Mouse (Mus musculus) kidney, adult 2 months (tissue): ENCODE data around the gene Ppp1r37. TPM values are rescaled to one million over a fixed set of nuclear protein-coding genes. Genes with fewer than 3 reads are reported as not detected.

Experiments used
- DNase-seq: peaks from one replicate; pipeline ENCODE4 v3.0.0; 2021
- H3K27ac ChIP-seq: fragments of 200-500 bp; 2 replicates; pipeline ENCODE4 v1.5.1; 2012; ENCODE audit warnings: low read depth, low read length, control low read depth, inconsistent platforms; ENCODE audit not compliant: insufficient read depth
- H3K27me3 ChIP-seq: fragments of 200-500 bp; replicated peaks from 2 replicates; pipeline ENCODE4 v1.6.1; 2012; ENCODE audit warnings: mild to moderate bottlenecking, moderate library complexity, low read length, inconsistent platforms; ENCODE audit not compliant: control insufficient read depth, insufficient read depth
- H3K36me3 ChIP-seq: fragments of 200-500 bp; 2 replicates; pipeline ENCODE4 v1.6.1; 2012; ENCODE audit warnings: mild to moderate bottlenecking, moderate library complexity, low read length, inconsistent platforms; ENCODE audit not compliant: control insufficient read depth, insufficient read depth
- H3K4me1 ChIP-seq: fragments of 200-500 bp; 2 replicates; pipeline ENCODE4 v1.6.1; 2011; ENCODE audit warnings: low read length; ENCODE audit not compliant: control insufficient read depth, insufficient read depth
- H3K4me3 ChIP-seq: fragments of 200-500 bp; 2 replicates; pipeline ENCODE4 v1.5.1; 2011; ENCODE audit warnings: mild to moderate bottlenecking, low read depth, low read length, control low read depth; ENCODE audit not compliant: insufficient read depth
- CTCF ChIP-seq: fragments of 200-500 bp; conservative IDR thresholded peaks from 2 replicates; pipeline ENCODE4 v1.5.1; 2011; ENCODE audit warnings: low read depth, mild to moderate bottlenecking, control low read depth, low read length, moderate library complexity, mixed read lengths; ENCODE audit not compliant: insufficient read depth, insufficient read length
- POLR2A ChIP-seq: fragments of 200-500 bp; IDR thresholded peaks from one replicate; pipeline ENCODE4 v1.6.1; 2011; ENCODE audit warnings: low read depth, low read length, control low read depth
- WGBS: fragments of 180-500 bp; shearing (Covaris S2); methylation state at CpG from one replicate; pipeline ENCODE4 v1.1.7; 2018; 5-methylcytosine and 5-hydroxymethylcytosine counted together
- polyA plus RNA-seq: library from polyadenylated mRNA; depleted of rRNA; stranded (reverse); fragments of >200 nt; gene quantifications from 2 replicates; pipeline ENCODE4 v1.2.3, GENCODE M21; 2012

The Ppp1r37 gene
- polyA plus RNA-seq, 1 experiment = 87.0 TPM

DNA sequence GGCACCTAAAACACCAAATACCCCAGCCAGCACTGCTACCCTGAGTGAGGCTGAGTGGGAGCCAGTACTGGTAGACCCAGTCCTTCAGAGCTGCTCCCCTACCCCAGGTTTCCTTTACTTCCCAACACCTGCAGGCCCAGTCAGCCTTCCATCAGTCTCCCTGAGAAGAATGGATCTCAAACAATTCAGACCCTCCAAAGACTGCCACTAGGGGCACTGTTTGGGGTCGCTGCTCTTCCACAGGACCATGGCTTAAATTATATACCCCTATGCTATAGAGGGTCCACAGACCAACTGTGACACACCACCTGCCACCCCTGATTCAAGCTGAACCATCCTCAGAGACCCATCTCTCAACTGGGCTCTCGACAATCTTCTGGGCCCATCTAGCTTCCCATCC, 3.9 kb downstream of the Ppp1r37 start:
- Histone ChIP-seq H3K4me1 (peaks cover 34% of the 10 kb centered on the region), H3K27ac (no peak overlapping the region)

DNA sequence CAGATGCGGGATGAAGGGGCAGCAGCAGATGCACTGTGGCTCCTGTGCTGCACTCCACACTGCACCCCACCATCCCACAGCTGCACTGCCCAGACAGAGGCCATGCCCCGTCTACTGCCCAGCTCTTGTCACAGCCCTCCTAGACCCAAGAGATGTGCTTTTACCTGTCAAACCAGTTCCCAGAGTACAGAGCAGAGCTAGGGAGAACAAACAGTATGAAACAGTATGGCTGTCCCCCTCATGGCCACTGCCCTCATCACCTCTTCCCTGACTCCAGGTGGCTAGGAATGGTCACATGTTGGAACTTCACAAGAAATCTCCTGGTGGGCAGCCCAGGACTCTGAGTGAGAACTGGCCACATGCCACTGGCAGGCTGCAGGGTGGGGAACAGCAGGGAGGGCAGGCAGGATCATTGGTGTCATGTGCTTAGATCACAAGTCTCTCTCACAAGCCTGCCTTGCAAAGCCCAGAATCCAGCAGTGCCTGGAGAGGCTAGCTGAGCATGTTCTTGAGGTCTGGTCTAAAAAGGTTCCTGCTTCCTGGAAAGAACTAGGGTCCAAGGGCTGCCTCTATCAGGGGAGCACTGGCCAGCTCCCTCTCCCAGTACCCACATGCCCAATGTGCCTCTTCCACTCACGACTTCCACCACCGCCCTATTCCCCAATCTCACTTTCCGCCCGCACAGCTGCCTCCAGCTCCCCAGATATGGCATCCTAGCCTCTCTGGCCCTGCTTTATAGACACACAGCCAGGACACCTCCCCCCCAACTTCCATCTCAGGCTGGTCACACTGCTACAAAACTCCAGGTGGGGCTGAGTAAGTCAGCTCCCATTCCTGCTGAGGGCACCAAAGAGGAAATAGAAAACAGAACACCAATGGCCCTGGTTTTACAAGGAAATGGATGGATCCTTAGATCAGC, 4.6 kb downstream of the Ppp1r37 start:
- Histone ChIP-seq H3K4me1 (peaks cover 34% of the 10 kb centered on the region), H3K27ac (no peak overlapping the region), H3K36me3 (no peaks in the 10 kb centered on the region), H3K4me3 (no peak overlapping the region), H3K27me3 (no peaks in the 10 kb centered on the region)
- TF ChIP-seq POLR2A = no peak
- TF ChIP-seq CTCF = no peak
- DNase-seq = no peak
- 86% methylated on average over 6 of the region's 6 CpGs for WGBS

More for the DNA sequence above, 3.9 kb downstream of the Ppp1r37 start:
- no peaks in the 10 kb centered on the region for H3K36me3 ChIP-seq
- no peak for DNase-seq
- TF ChIP-seq POLR2A = no peak
- TF ChIP-seq CTCF = 0 out of 2 replicates have a peak, but pooled peaks have one; percentile 20
- 43% methylated on average over 2 of the region's 2 CpGs for WGBS
- no peak overlapping the region for H3K4me3 ChIP-seq
- H3K27me3 ChIP-seq = no peaks in the 10 kb centered on the region

DNA sequence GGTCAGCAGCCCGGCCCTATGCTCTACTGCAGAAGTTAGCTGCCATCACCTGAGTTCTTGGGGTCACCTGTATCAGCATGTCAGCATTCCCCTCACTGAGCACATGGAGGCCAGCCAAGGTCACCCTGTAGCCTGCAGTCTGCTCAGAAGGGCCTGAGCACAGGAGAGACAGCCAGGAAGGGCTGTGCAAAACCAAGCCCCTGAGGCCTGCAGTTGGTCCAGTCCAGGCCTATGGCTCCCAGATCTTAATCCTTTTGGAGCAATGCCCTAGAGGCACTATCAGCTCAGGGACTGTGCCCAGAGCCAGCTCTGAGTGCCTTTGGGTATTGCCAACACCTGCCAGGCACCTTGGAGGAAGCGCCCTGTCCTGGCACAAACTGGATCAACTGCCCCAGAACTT, 5.8 kb downstream of the Ppp1r37 start:
- peak; percentile 69 for DNase-seq
- H3K27me3 ChIP-seq = no peaks in the 10 kb centered on the region
- TF ChIP-seq POLR2A (no peak), CTCF (no peak)
- H3K36me3 ChIP-seq = no peaks in the 10 kb centered on the region
- peaks cover 34% of the 10 kb centered on the region for H3K4me1 ChIP-seq
- 60% methylated on average over 2 of the region's 2 CpGs for WGBS
- H3K27ac ChIP-seq = no peak overlapping the region
- no peak overlapping the region for H3K4me3 ChIP-seq

DNA sequence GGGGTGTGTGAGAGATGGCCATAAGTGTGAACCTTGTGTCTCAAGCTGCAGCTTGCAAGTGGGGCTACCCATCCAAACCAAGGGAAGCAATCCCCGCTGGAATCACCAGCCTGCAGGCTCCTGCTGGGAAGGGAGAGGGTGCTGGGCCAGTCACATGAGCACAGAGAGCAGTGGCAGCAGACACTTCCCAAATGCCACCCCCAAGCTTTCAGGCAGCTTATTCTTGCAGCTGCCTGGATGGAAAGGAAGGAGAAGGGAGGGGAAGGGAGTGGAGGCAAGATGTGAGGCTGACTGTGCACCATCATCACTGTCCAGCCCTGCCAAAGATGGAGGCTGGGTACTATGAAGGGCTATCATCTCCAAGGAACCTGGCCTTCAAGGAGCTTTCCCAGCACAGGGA, 8.7 kb downstream of the Ppp1r37 start:
- Histone ChIP-seq H3K36me3 (no peaks in the 10 kb centered on the region), H3K4me1 (peaks cover 30% of the 10 kb centered on the region), H3K27ac (no peak overlapping the region), H3K4me3 (no peak overlapping the region), H3K27me3 (no peaks in the 10 kb centered on the region)
- WGBS = 63% methylated on average over 1 of the region's 1 CpGs
- no peak for DNase-seq
- TF ChIP-seq POLR2A (no peak), CTCF (no peak)

DNA sequence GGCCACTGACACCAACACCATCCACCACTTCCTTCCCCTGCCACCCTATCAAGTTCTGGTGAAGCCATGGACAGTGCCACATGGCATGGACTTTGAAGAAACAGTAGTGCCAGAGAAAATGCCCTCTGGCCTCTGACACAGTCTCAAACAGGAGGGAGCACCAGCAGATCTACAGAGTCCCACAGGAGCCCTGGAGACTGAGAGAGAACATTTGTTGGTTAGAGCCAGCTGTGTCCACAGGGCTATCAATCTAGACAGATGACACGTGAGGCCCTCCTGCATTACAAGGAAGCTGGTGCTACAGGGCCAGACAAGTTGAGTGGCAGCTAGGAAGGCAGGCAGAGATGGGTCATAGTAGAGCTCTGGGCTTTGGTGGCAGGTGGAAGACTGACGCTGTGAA, 10.4 kb downstream of the Ppp1r37 start:
- H3K4me1 ChIP-seq = peaks cover 15% of the 10 kb centered on the region
- TF ChIP-seq CTCF (no peak), POLR2A (no peak)
- H3K27ac ChIP-seq = no peak overlapping the region
- no peak overlapping the region for H3K4me3 ChIP-seq
- no peaks in the 10 kb centered on the region for H3K36me3 ChIP-seq
- no peak for DNase-seq
- no peaks in the 10 kb centered on the region for H3K27me3 ChIP-seq
- WGBS = 43% methylated on average over 2 of the region's 2 CpGs

DNA sequence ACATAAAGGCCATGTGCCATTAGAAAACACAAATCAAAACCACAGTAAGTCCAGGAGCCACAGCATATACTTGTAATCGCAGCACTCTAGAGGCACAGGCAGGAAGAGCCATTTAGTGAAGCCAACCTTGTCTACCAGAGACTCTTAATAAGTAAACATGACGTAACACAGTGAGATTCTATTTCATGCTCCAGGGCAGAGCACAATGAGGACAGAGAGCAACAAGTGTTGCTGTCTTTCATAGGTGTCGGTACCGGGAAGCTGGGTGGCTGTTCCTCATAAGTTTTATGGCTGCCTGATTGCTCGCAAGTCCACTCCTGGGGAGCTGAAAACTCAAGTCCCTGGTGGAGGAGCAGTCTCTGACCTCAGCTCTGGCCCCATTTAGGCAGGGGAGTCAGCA, 11.2 kb downstream of the Ppp1r37 start:
- DNase-seq = no peak
- TF ChIP-seq POLR2A (no peak), CTCF (no peak)
- no peak overlapping the region for H3K27ac ChIP-seq
- H3K36me3 ChIP-seq = no peaks in the 10 kb centered on the region
- H3K4me3 ChIP-seq = no peak overlapping the region
- H3K27me3 ChIP-seq = no peaks in the 10 kb centered on the region
- peaks cover 10% of the 10 kb centered on the region for H3K4me1 ChIP-seq
- 53% methylated on average over 5 of the region's 5 CpGs for WGBS

DNA sequence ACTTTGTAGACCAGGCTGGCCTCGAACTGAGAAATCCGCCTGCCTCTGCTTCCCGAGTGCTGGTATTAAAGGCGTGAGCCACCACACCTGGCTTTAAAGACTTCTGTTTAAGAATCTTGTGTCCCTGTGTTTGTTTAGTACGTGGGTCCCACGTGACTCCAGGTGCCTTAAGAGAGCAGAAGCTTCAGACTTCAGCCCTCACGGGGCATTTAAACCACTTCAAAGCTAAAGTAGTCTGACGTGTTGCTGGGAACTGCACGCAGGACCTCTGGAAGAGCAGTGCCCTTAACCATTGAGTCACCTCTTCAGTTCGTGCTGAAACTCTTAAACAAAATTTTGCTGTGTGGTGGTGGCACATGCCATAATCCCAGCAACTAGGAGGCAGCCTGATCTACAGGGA, 13.5 kb downstream of the Ppp1r37 start:
- TF ChIP-seq POLR2A = no peak
- no peak for TF ChIP-seq CTCF
- Histone ChIP-seq H3K4me1 (peaks cover 15% of the 10 kb centered on the region), H3K27me3 (no peaks in the 10 kb centered on the region), H3K36me3 (no peaks in the 10 kb centered on the region), H3K27ac (no peak overlapping the region), H3K4me3 (no peak overlapping the region)
- WGBS = 81% methylated on average over 10 of the region's 10 CpGs
- DNase-seq = no peak

DNA sequence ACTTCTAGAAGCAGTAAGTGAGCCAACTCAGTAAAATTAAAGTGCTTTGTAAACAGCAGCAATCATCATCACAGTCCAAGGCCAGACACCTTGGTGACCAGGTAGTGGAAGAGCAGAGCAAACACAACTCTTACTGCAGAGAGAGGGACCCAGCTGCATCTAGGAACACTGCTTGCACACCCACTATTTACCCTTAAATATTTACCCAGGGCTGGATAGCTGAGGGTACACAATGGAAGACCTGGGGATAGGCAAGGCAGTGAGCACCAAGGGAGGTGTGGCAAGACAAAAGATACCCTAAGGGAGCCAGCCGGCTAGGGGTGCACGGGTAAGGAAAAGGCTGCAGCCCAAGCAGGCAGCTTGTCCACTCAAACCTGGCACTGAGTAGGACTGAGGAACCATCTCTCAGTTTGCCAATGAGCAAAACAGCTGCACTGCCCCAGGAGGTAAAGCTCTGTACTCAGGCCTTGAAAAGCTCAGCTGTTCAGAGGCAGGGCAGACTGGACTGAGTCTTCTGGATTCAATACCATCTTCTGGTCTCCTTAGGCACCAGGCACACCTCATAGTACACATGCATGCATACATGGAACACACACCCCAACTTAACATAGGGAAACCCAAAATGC, 15.4 kb downstream of the Ppp1r37 start:
- no peak for DNase-seq
- Histone ChIP-seq H3K4me1 (peaks cover 19% of the 10 kb centered on the region), H3K27ac (no peak overlapping the region), H3K36me3 (no peaks in the 10 kb centered on the region), H3K27me3 (no peaks in the 10 kb centered on the region), H3K4me3 (no peak overlapping the region)
- TF ChIP-seq CTCF = no peak
- no peak for TF ChIP-seq POLR2A
- WGBS = 67% methylated on average over 2 of the region's 2 CpGs
